Mouse (Mus musculus) neural tube, embryonic 12.5 days (tissue): ENCODE data around the gene Frrs1l. TPM values are rescaled to one million over a fixed set of nuclear protein-coding genes. Genes with fewer than 3 reads are reported as not detected.

Experiments used
- ATAC-seq: fragments of 200-750 bp; cut with Nextera tagmentation; 2 replicates; pipeline ENCODE4 v1.8.0; 2017; ENCODE audit warnings: low read depth, mild to moderate bottlenecking, moderate TSS enrichment, moderate library complexity; ENCODE audit not compliant: low FRiP score
- H3K27ac ChIP-seq: fragments of 300-500 bp; sonication (generic); 2 replicates; pipeline ENCODE4 v1.5.1; 2016
- H3K27me3 ChIP-seq: fragments of 300-500 bp; sonication (generic); replicated peaks from 2 replicates; pipeline ENCODE4 v1.6.1; 2016; ENCODE audit warnings: mild to moderate bottlenecking
- H3K36me3 ChIP-seq: fragments of 300-500 bp; sonication (generic); 2 replicates; pipeline ENCODE4 v1.6.1; 2016; ENCODE audit warnings: mild to moderate bottlenecking
- H3K4me1 ChIP-seq: fragments of 300-500 bp; sonication (generic); 2 replicates; pipeline ENCODE4 v1.6.1; 2016
- H3K4me2 ChIP-seq: fragments of 300-500 bp; sonication (generic); replicated peaks from 2 replicates; pipeline ENCODE4 v1.6.1; 2016; ENCODE audit warnings: mild to moderate bottlenecking
- H3K4me3 ChIP-seq: fragments of 300-500 bp; sonication (generic); 2 replicates; pipeline ENCODE4 v1.5.1; 2016
- H3K9ac ChIP-seq: fragments of 300-500 bp; sonication (generic); 2 replicates; pipeline ENCODE4 v1.6.1; 2016; ENCODE audit warnings: mild to moderate bottlenecking
- H3K9me3 ChIP-seq: fragments of 300-500 bp; sonication (generic); 2 replicates; pipeline ENCODE4 v1.6.1; 2016; ENCODE audit warnings: mild to moderate bottlenecking
- WGBS: fragments of 180-500 bp; shearing (Covaris S2); methylation state at CpG from one replicate; pipeline ENCODE4 v1.1.7; 2016; 5-methylcytosine and 5-hydroxymethylcytosine counted together
- polyA plus RNA-seq: library from polyadenylated mRNA; unstranded; fragments of >200 nt; fragmentation: Nextera tagmentation; extraction: Ambion mirVana; gene quantifications from 2 replicates; pipeline ENCODE4 v1.2.1, GENCODE M21; 2016

Gene Frrs1l
- polyA plus RNA-seq, 1 experiment from 2014 or later: 11.9 TPM

GRCm38 (mm10) chr4:56935327-56935726 is 54.9 kb downstream of the Frrs1l start:
- peaks cover 11% of the 10 kb centered on the region for H3K36me3 ChIP-seq
- H3K27ac ChIP-seq: no peak overlapping the region
- no CpG with 5 or more reads among the region's 1 CpGs for WGBS
- H3K4me3 ChIP-seq: no peak overlapping the region
- ATAC-seq: no peak
- no peaks in the 10 kb centered on the region for H3K27me3 ChIP-seq
- no peak overlapping the region for H3K9ac ChIP-seq
- no peaks in the 10 kb centered on the region for H3K9me3 ChIP-seq
- no peak overlapping the region for H3K4me2 ChIP-seq
- H3K4me1 ChIP-seq: no peaks in the 10 kb centered on the region

DNA sequence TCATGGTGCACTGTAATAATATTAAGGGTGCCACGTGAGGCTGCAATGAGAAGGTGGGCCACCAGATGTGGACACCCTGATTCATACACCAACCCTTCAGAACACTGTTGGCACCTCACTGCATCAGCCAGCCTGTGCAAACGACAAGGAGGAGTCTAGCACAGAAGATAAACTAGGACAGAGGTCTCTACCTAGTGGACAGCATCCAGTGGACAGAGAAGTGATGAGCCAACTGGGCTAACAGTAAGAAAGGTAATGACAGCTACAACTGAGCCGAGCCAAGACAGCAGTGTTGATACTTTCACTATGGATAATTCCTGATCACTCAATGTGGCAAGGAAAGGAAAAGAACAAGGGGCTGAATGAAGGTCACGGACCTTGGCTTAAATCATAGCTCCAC is 57.0 kb downstream of the Frrs1l start:
- Histone ChIP-seq H3K36me3 (peaks cover 11% of the 10 kb centered on the region), H3K4me1 (no peaks in the 10 kb centered on the region), H3K9ac (no peak overlapping the region), H3K4me3 (no peak overlapping the region), H3K27ac (no peak overlapping the region), H3K4me2 (no peak overlapping the region), H3K27me3 (no peaks in the 10 kb centered on the region), H3K9me3 (no peaks in the 10 kb centered on the region)
- WGBS: 89% methylated on average over 4 of the region's 4 CpGs
- ATAC-seq: no peak

DNA sequence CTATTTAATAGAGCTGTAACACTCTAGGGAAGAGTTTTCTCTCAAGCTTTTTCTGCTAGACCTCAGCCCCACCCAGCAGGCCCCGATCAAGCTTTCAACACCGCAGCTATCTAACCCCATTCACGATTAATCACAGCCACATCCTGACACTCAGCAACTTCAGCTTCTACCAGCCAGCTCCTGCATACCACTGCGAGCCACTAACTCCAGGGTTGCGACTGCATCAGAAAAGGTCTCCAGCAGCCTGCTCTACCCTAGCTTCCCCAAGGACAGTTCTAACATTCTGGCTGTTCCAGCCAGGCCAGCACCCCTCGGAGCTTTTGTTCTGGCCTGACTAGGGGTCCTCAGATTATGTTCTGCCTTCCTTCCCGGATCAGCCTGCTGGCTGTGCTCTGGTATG is 58.1 kb downstream of the Frrs1l start:
- WGBS: 58% methylated on average over 7 of the region's 7 CpGs
- Histone ChIP-seq H3K4me1 (no peaks in the 10 kb centered on the region), H3K27me3 (no peaks in the 10 kb centered on the region), H3K4me2 (no peak overlapping the region), H3K4me3 (no peak overlapping the region), H3K9me3 (no peaks in the 10 kb centered on the region), H3K36me3 (peaks cover 11% of the 10 kb centered on the region), H3K27ac (no peak overlapping the region), H3K9ac (no peak overlapping the region)
- ATAC-seq: no peak

- Histone ChIP-seq H3K4me2 (no peak overlapping the region), H3K9ac (no peak overlapping the region), H3K4me1 (no peaks in the 10 kb centered on the region), H3K27me3 (no peaks in the 10 kb centered on the region), H3K4me3 (no peak overlapping the region), H3K9me3 (no peaks in the 10 kb centered on the region), H3K36me3 (peaks cover 11% of the 10 kb centered on the region), H3K27ac (no peak overlapping the region)
- no peak for ATAC-seq
- 87% methylated on average over 4 of the region's 4 CpGs for WGBS
Measured at GRCm38 (mm10) chr4:56930312-56930711, 59.9 kb downstream of the Frrs1l start.

GRCm38 (mm10) chr4:56926971-56927370 is 63.2 kb downstream of the Frrs1l start:
- H3K36me3 ChIP-seq: peaks cover 29% of the 10 kb centered on the region
- H3K27ac ChIP-seq: no peak overlapping the region
- no peak overlapping the region for H3K4me2 ChIP-seq
- H3K9me3 ChIP-seq: no peaks in the 10 kb centered on the region
- no peak overlapping the region for H3K4me3 ChIP-seq
- H3K4me1 ChIP-seq: no peaks in the 10 kb centered on the region
- WGBS: 87% methylated on average over 4 of the region's 4 CpGs
- no peak for ATAC-seq
- H3K9ac ChIP-seq: no peak overlapping the region
- no peaks in the 10 kb centered on the region for H3K27me3 ChIP-seq

GRCm38 (mm10) chr4:56922229-56922628 is 68.0 kb downstream of the Frrs1l start:
- Histone ChIP-seq H3K4me1 (no peaks in the 10 kb centered on the region), H3K27ac (no peak overlapping the region), H3K9me3 (no peaks in the 10 kb centered on the region), H3K36me3 (peaks cover 35% of the 10 kb centered on the region), H3K27me3 (no peaks in the 10 kb centered on the region), H3K4me3 (no peak overlapping the region), H3K4me2 (no peak overlapping the region), H3K9ac (no peak overlapping the region)
- 95% methylated on average over 11 of the region's 11 CpGs for WGBS
- ATAC-seq: no peak

GRCm38 (mm10) chr4:56915732-56916325 is 74.4 kb downstream of the Frrs1l start:
- H3K4me3 ChIP-seq: no peak overlapping the region
- no peak overlapping the region for H3K4me2 ChIP-seq
- no peaks in the 10 kb centered on the region for H3K4me1 ChIP-seq
- H3K36me3 ChIP-seq: peaks cover 32% of the 10 kb centered on the region
- no peak overlapping the region for H3K27ac ChIP-seq
- 92% methylated on average over 15 of the region's 15 CpGs for WGBS
- H3K9me3 ChIP-seq: no peaks in the 10 kb centered on the region
- no peak overlapping the region for H3K9ac ChIP-seq
- ATAC-seq: no peak
- H3K27me3 ChIP-seq: no peaks in the 10 kb centered on the region

- no peaks in the 10 kb centered on the region for H3K4me1 ChIP-seq
- no peak for ATAC-seq
- no peak overlapping the region for H3K9ac ChIP-seq
- peaks cover 35% of the 10 kb centered on the region for H3K36me3 ChIP-seq
- H3K9me3 ChIP-seq: no peaks in the 10 kb centered on the region
- H3K27ac ChIP-seq: no peak overlapping the region
- 76% methylated on average over 1 of the region's 1 CpGs for WGBS
- H3K4me2 ChIP-seq: no peak overlapping the region
- H3K4me3 ChIP-seq: no peak overlapping the region
- H3K27me3 ChIP-seq: no peaks in the 10 kb centered on the region
Measured at GRCm38 (mm10) chr4:56914761-56915160, 75.4 kb downstream of the Frrs1l start.

DNA sequence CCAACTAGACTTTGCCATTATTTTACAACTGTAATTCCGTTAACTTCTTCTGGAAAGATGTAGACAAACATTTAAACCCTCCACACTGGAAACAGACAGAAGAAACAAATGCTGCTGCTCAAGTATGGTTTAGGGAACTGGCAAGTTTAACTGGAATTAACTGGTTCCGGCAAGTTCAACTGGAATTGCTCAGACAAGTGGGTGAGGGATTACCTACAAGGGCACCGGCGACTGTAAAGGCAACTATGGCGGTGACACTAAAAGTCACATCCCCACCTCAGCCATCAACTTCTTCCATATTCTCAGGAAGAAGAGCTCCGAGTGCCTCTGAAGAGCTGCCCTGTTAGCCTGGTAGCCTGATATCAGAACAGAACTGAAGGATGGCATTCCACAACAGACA is 75.9 kb downstream of the Frrs1l start:
- no peak overlapping the region for H3K9ac ChIP-seq
- H3K4me3 ChIP-seq: no peak overlapping the region
- H3K4me2 ChIP-seq: no peak overlapping the region
- no peaks in the 10 kb centered on the region for H3K9me3 ChIP-seq
- H3K27me3 ChIP-seq: no peaks in the 10 kb centered on the region
- no peak overlapping the region for H3K27ac ChIP-seq
- WGBS: 92% methylated on average over 6 of the region's 6 CpGs
- no peaks in the 10 kb centered on the region for H3K4me1 ChIP-seq
- ATAC-seq: no peak
- peaks cover 39% of the 10 kb centered on the region for H3K36me3 ChIP-seq

DNA sequence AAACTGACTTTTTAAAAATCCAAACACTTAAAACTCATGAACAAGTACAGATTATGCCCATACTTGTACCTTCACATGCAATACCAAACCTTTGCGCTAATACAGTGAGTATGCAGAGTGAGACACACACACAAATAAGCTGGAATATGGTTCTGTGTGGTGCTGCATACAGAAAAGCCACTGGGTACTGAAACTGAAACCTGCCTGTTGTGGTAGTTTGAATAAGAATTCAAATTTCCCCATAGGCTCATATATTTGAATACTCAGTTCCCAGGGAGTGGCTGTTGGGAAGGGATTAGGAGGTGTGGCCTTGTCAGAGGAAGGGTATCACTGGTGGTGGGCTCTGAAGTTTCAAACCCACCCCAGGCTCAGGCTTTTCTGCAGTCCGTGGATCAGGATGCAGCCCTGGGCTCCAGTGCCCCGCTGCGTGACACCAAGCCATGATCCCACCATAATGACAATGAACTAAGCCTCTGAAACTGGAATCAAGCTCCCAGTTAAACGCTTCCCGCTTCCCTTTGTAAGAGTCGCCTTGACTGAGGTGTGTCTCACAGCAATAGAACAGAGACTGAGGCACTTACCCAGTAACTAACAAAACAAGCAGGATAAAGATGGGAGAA is 77.7 kb downstream of the Frrs1l start:
- Histone ChIP-seq H3K36me3 (peaks cover 48% of the 10 kb centered on the region), H3K4me2 (no peak overlapping the region), H3K27me3 (no peaks in the 10 kb centered on the region), H3K4me3 (no peak overlapping the region), H3K27ac (no peak overlapping the region), H3K9me3 (no peaks in the 10 kb centered on the region), H3K4me1 (no peaks in the 10 kb centered on the region), H3K9ac (no peak overlapping the region)
- 91% methylated on average over 7 of the region's 7 CpGs for WGBS
- no peak for ATAC-seq

DNA sequence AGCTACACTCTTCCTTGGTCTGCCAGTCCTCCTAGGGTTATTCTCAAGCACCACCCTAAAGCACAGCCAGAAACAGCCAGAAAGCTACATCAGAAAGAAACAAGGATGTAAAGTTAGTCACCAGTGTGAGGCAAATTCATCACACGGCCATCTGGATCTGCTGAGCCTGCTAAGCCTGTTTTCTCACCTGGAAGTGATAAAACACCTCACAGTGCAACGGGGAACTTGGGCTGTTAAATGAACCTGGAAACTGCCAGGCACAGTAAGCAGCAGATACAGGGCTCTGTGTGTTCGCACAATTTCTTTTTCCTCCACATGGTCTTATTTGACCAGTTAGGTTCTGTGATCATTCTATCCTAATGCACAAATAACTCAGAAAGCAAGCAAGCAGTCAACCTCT is 80.6 kb downstream of the Frrs1l start:
- Histone ChIP-seq H3K9me3 (no peaks in the 10 kb centered on the region), H3K9ac (no peak overlapping the region), H3K27ac (no peak overlapping the region), H3K4me3 (no peak overlapping the region), H3K36me3 (peaks cover 43% of the 10 kb centered on the region), H3K4me2 (no peak overlapping the region), H3K4me1 (no peaks in the 10 kb centered on the region), H3K27me3 (no peaks in the 10 kb centered on the region)
- whole genome bisulfite sequencing: 77% methylated on average over 3 of the region's 3 CpGs
- no peak for ATAC-seq

DNA sequence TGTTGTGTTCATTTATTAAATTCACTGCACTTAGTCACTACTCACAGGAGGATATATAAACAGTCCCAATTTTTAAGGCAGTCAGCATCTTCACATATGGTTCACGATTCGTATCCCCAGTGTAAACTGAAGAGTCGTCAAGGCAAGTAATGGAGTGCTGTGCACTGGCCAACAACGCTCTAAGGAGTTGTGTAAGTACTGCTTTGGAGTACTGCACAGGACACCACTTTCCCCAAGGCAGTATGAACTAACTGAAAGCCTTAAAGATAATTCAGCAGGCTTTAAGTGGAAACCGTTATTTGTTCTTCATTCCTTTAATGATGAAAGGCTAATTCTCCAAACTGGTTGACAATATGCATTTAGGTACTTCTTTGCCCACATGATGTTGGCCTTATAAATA is 82.5 kb downstream of the Frrs1l start:
- Histone ChIP-seq H3K36me3 (peaks cover 49% of the 10 kb centered on the region), H3K27me3 (no peaks in the 10 kb centered on the region), H3K9me3 (no peaks in the 10 kb centered on the region), H3K4me2 (no peak overlapping the region), H3K9ac (no peak overlapping the region), H3K27ac (no peak overlapping the region), H3K4me3 (no peak overlapping the region), H3K4me1 (no peaks in the 10 kb centered on the region)
- ATAC-seq: no peak
- 96% methylated on average over 5 of the region's 5 CpGs for WGBS
